ENCODE assay signal across 22 mouse cellular contexts in genomic region chr2:156194571-156194970, GRCm38 (mm10). TPM values are rescaled to one million over a fixed set of nuclear protein-coding genes. Genes with fewer than 3 reads are reported as not detected.
A peak's percentile ranks its signal among the peaks of the same experiment; 100 is the strongest.
DNase-seq lines count a peak whose midpoint lies in the region; ATAC-seq and TF ChIP-seq lines count a peak whose summit lies in the region.
"Had no signal": no experiment of that assay in that cellular context is flagged by ENCODE, and none has a peak within 500 bp of the region (broad histone marks: within the 10 kb centered on the region; RNA-seq: fewer than 3 reads in every experiment).

No protein-coding gene starts in this region.

- H3K36me3 ChIP-seq in heart, embryonic 11.5 days (ENCODE audit: control insufficient read depth, insufficient read depth, low read length) = no peaks in the 10 kb centered on the region
- no peaks in the 10 kb centered on the region for H3K36me3 ChIP-seq in heart, embryonic 12.5 days
- no peaks in the 10 kb centered on the region for H3K36me3 ChIP-seq in ES-Bruce4 (ENCODE audit: control insufficient read depth, insufficient read depth, low read length, poor library complexity, severe bottlenecking)
- peaks cover 12% of the 10 kb centered on the region; the same call in 1 of the 2 replicates for H3K36me3 ChIP-seq in embryonic facial prominence, embryonic 10.5 days (replicated peaks)
- H3K36me3 ChIP-seq: embryonic facial prominence, embryonic 12.5 days; hindbrain, embryonic 13.5 days; intestine, embryonic 15.5 days; midbrain, embryonic 12.5 days; neural tube, embryonic 15.5 days had no signal

- ATAC-seq in heart, embryonic 11.5 days (replicated peaks; ENCODE audit: insufficient number of reproducible peaks, low FRiP score, low TSS enrichment) = no peak
- ATAC-seq in heart, embryonic 12.5 days (ENCODE audit: insufficient number of reproducible peaks, low FRiP score) = no peak
- ATAC-seq: forebrain, postnatal 0 days; intestine, embryonic 15.5 days had no signal

- no peak for TF ChIP-seq CTCF in ES-Bruce4 (IDR thresholded peaks at IDR 0.05; ENCODE audit: low read depth, low read length)

- DNase-seq in adrenal gland, adult 2 months = peak; percentile 4
- DNase-seq in adrenal gland, postnatal 10 days = no peak
- DNase-seq in embryonic facial prominence, embryonic 10.5 days (ENCODE audit: low spot score) = no peak
- DNase-seq in frontal cortex, postnatal 36 days (ENCODE audit: low spot score in 2 of 2) = no peak
- DNase-seq in kidney, adult 9 months = no peak
- DNase-seq: cerebellum, adult 18-20 months; cerebellum, postnatal 36 days; forebrain, postnatal 0 days; gastrocnemius, postnatal 10 days had no signal

- H3K4me3 ChIP-seq in heart, embryonic 11.5 days (ENCODE audit: low read depth, low read length) = no peak overlapping the region
- H3K4me3 ChIP-seq in heart, embryonic 12.5 days = no peak overlapping the region
- H3K4me3 ChIP-seq in ES-Bruce4 (ENCODE audit: low read depth, low read length) = no peak overlapping the region
- no peak overlapping the region for H3K4me3 ChIP-seq in embryonic facial prominence, embryonic 10.5 days
- H3K4me3 ChIP-seq: embryonic facial prominence, embryonic 12.5 days; heart, embryonic 13.5 days; hindbrain, embryonic 13.5 days; intestine, embryonic 15.5 days; left cerebral cortex, adult 2 months; limb, embryonic 10.5 days; midbrain, embryonic 12.5 days; myocyte; neural tube, embryonic 15.5 days had no signal

- H3K9ac ChIP-seq in heart, embryonic 11.5 days (ENCODE audit: low read depth, low read length) = 0 out of 2 replicates have a peak overlapping the region, but pooled peaks have one; percentile 2
- no peak overlapping the region for H3K9ac ChIP-seq in heart, embryonic 12.5 days
- no peak overlapping the region for H3K9ac ChIP-seq in ES-Bruce4 (ENCODE audit: low read depth, poor library complexity, severe bottlenecking)
- H3K9ac ChIP-seq: embryonic facial prominence, embryonic 12.5 days; forebrain, postnatal 0 days; heart, embryonic 13.5 days; hindbrain, embryonic 13.5 days; intestine, embryonic 15.5 days; midbrain, embryonic 12.5 days; neural tube, embryonic 15.5 days had no signal

- TF ChIP-seq POLR2A in ES-Bruce4 (IDR thresholded peaks at IDR 0.05; ENCODE audit: insufficient read depth, low read length) = no peak

- 0 out of 2 replicates have a peak, but pooled peaks have one; percentile 36 for TF ChIP-seq EP300 in ES-Bruce4 (IDR thresholded peaks at IDR 0.05; ENCODE audit: insufficient read depth, low read depth, low read length)

- no peaks in the 10 kb centered on the region for H3K9me3 ChIP-seq in heart, embryonic 11.5 days (replicated peaks; ENCODE audit: control insufficient read depth, low read length)
- H3K9me3 ChIP-seq in heart, embryonic 12.5 days (replicated peaks) = no peaks in the 10 kb centered on the region
- H3K9me3 ChIP-seq in ES-Bruce4 (replicated peaks; ENCODE audit: control insufficient read depth, insufficient read depth, low read length, poor library complexity, severe bottlenecking) = no peaks in the 10 kb centered on the region
- no peaks in the 10 kb centered on the region for H3K9me3 ChIP-seq in embryonic facial prominence, embryonic 10.5 days
- H3K9me3 ChIP-seq: embryonic facial prominence, embryonic 12.5 days; heart, embryonic 13.5 days; hindbrain, embryonic 13.5 days; intestine, embryonic 15.5 days; limb, embryonic 10.5 days; midbrain, embryonic 12.5 days; neural tube, embryonic 15.5 days had no signal

- H3K4me2 ChIP-seq in heart, embryonic 11.5 days = no peak overlapping the region
- H3K4me2 ChIP-seq in heart, embryonic 12.5 days = no peak overlapping the region
- H3K4me2 ChIP-seq: embryonic facial prominence, embryonic 12.5 days; heart, embryonic 13.5 days; hindbrain, embryonic 13.5 days; intestine, embryonic 15.5 days; midbrain, embryonic 12.5 days; neural tube, embryonic 15.5 days had no signal

- no peak overlapping the region for H3K27ac ChIP-seq in heart, embryonic 11.5 days (ENCODE audit: low read depth, low read length)
- no peak overlapping the region for H3K27ac ChIP-seq in heart, embryonic 12.5 days (ENCODE audit: poor library complexity, severe bottlenecking)
- H3K27ac ChIP-seq in ES-Bruce4 (ENCODE audit: insufficient read depth, low read length) = peak overlapping the region; percentile 79
- peak overlapping the region; percentile 40; the same call in 1 of the 2 replicates for H3K27ac ChIP-seq in embryonic facial prominence, embryonic 10.5 days (replicated peaks)
- H3K27ac ChIP-seq: embryonic facial prominence, embryonic 12.5 days; heart, embryonic 13.5 days; hindbrain, embryonic 13.5 days; intestine, embryonic 15.5 days; kidney, postnatal 0 days; left cerebral cortex, adult 2 months; limb, embryonic 10.5 days; midbrain, embryonic 12.5 days; neural tube, embryonic 15.5 days had no signal

- peaks cover 10% of the 10 kb centered on the region for H3K4me1 ChIP-seq in heart, embryonic 11.5 days (ENCODE audit: control insufficient read depth, insufficient read depth, low read length)
- H3K4me1 ChIP-seq in heart, embryonic 12.5 days (replicated peaks) = peaks cover 21% of the 10 kb centered on the region
- peaks cover 2% of the 10 kb centered on the region for H3K4me1 ChIP-seq in ES-Bruce4 (ENCODE audit: control insufficient read depth, insufficient read depth, low read length)
- peaks cover 34% of the 10 kb centered on the region for H3K4me1 ChIP-seq in embryonic facial prominence, embryonic 10.5 days

- no peaks in the 10 kb centered on the region for H3K27me3 ChIP-seq in heart, embryonic 11.5 days (ENCODE audit: control insufficient read depth, insufficient read depth, low read length)
- no peaks in the 10 kb centered on the region for H3K27me3 ChIP-seq in heart, embryonic 12.5 days (replicated peaks)
- no peaks in the 10 kb centered on the region for H3K27me3 ChIP-seq in ES-Bruce4 (ENCODE audit: control insufficient read depth, insufficient read depth, low read length, poor library complexity, severe bottlenecking)
- H3K27me3 ChIP-seq in embryonic facial prominence, embryonic 10.5 days (replicated peaks; ENCODE audit: low read depth, poor library complexity, severe bottlenecking) = no peaks in the 10 kb centered on the region
- H3K27me3 ChIP-seq: embryonic facial prominence, embryonic 12.5 days; heart, embryonic 13.5 days; hindbrain, embryonic 13.5 days; intestine, embryonic 15.5 days; midbrain, embryonic 12.5 days; neural tube, embryonic 15.5 days had no signal

RNA-seq across cellular contexts. Expression of gene Phf20, which starts 1.7 kb away (rescaled TPM):
- 10 to 100 TPM; 37.8 to 44.5 TPM for total RNA-seq in adrenal gland, adult 2 months (2021)
- 18.1 and 18.8 TPM in 2 replicates for polyA plus RNA-seq in adrenal gland, adult 2 months (2012; rRNA removed)
- total RNA-seq in adrenal gland, postnatal 10 days (2021) = 10 to 100 TPM; 35.9 to 38.0 TPM
- polyA plus RNA-seq in heart, embryonic 11.5 days (2014; fragmentation: Nextera tagmentation; extraction: Ambion mirVana) = 61.1 and 62.7 TPM in 2 replicates
- polyA plus RNA-seq in heart, embryonic 12.5 days (2016; fragmentation: Nextera tagmentation; extraction: Ambion mirVana) = 52.5 and 54.5 TPM in 2 replicates
- polyA plus RNA-seq in ES-Bruce4 (2011; ENCODE audit: insufficient read depth, insufficient read length, low read depth, missing spikeins) = 71.2 and 78.8 TPM in 2 replicates
- 70.3 and 74.5 TPM in 2 replicates for polyA plus RNA-seq in embryonic facial prominence, embryonic 10.5 days (2016; fragmentation: Nextera tagmentation; extraction: Ambion mirVana)

RNA-seq across cellular contexts. Expression of gene Rbm39, which starts 14.5 kb away (rescaled TPM):
- total RNA-seq in adrenal gland, adult 2 months (2021) = 100 to 1,000 TPM; 269 to 386 TPM
- 89.7 and 94.8 TPM in 2 replicates for polyA plus RNA-seq in adrenal gland, adult 2 months (2012; rRNA removed)
- total RNA-seq in adrenal gland, postnatal 10 days (2021) = 100 to 1,000 TPM; 286 to 394 TPM
- polyA plus RNA-seq in heart, embryonic 11.5 days (2014; fragmentation: Nextera tagmentation; extraction: Ambion mirVana) = 465 and 476 TPM in 2 replicates
- polyA plus RNA-seq in heart, embryonic 12.5 days (2016; fragmentation: Nextera tagmentation; extraction: Ambion mirVana) = 434 and 459 TPM in 2 replicates
- polyA plus RNA-seq in ES-Bruce4 (2011; ENCODE audit: insufficient read depth, insufficient read length, low read depth, missing spikeins) = 478 and 518 TPM in 2 replicates
- 557 and 577 TPM in 2 replicates for polyA plus RNA-seq in embryonic facial prominence, embryonic 10.5 days (2016; fragmentation: Nextera tagmentation; extraction: Ambion mirVana)

RNA-seq across cellular contexts. Expression of gene Nfs1, which starts 50.6 kb away (rescaled TPM):
- total RNA-seq in adrenal gland, adult 2 months (2021) = 10 to 100 TPM; 76.7 to 90.3 TPM
- 123 and 134 TPM in 2 replicates for polyA plus RNA-seq in adrenal gland, adult 2 months (2012; rRNA removed)
- total RNA-seq in adrenal gland, postnatal 10 days (2021) = 10 to 100 TPM; 72.0 to 78.8 TPM
- 55.7 and 58.2 TPM in 2 replicates for polyA plus RNA-seq in heart, embryonic 11.5 days (2014; fragmentation: Nextera tagmentation; extraction: Ambion mirVana)
- 55.5 and 55.8 TPM in 2 replicates for polyA plus RNA-seq in heart, embryonic 12.5 days (2016; fragmentation: Nextera tagmentation; extraction: Ambion mirVana)
- polyA plus RNA-seq in ES-Bruce4 (2011; ENCODE audit: insufficient read depth, insufficient read length, low read depth, missing spikeins) = 35.8 and 41.7 TPM in 2 replicates
- 37.7 and 42.1 TPM in 2 replicates for polyA plus RNA-seq in embryonic facial prominence, embryonic 10.5 days (2016; fragmentation: Nextera tagmentation; extraction: Ambion mirVana)

RNA-seq across cellular contexts. Expression of gene Romo1, which starts 50.7 kb away (rescaled TPM):
- 100 to 1,000 TPM; 233 to 376 TPM for total RNA-seq in adrenal gland, adult 2 months (2021)
- 407 and 417 TPM in 2 replicates for polyA plus RNA-seq in adrenal gland, adult 2 months (2012; rRNA removed)
- total RNA-seq in adrenal gland, postnatal 10 days (2021) = 100 to 1,000 TPM; 406 to 407 TPM
- 428 and 430 TPM in 2 replicates for polyA plus RNA-seq in heart, embryonic 11.5 days (2014; fragmentation: Nextera tagmentation; extraction: Ambion mirVana)
- 451 and 494 TPM in 2 replicates for polyA plus RNA-seq in heart, embryonic 12.5 days (2016; fragmentation: Nextera tagmentation; extraction: Ambion mirVana)
- polyA plus RNA-seq in ES-Bruce4 (2011; ENCODE audit: insufficient read depth, insufficient read length, low read depth, missing spikeins) = 83.8 and 109 TPM in 2 replicates
- polyA plus RNA-seq in embryonic facial prominence, embryonic 10.5 days (2016; fragmentation: Nextera tagmentation; extraction: Ambion mirVana) = 396 and 400 TPM in 2 replicates

Comparison
In these comparisons a context has a peak if more than half of its experiments do, and no peak if none do; other contexts are left out.
1. H3K27ac ChIP-seq: peak in ES-Bruce4 (single experiment) and embryonic facial prominence, embryonic 10.5 days (single experiment); none in heart, embryonic 11.5 days (single experiment) and heart, embryonic 12.5 days (single experiment).